Mouse (Mus musculus): ENCODE results near the gene H2-DMa. TPM values are rescaled to one million over a fixed set of nuclear protein-coding genes. Genes with fewer than 3 reads are reported as not detected.
A peak's percentile ranks its signal among the peaks of the same experiment; 100 is the strongest.

H2-DMa gene
- polyA plus RNA-seq, 1 experiment from 2014 or later, result 15.2 TPM

DNA sequence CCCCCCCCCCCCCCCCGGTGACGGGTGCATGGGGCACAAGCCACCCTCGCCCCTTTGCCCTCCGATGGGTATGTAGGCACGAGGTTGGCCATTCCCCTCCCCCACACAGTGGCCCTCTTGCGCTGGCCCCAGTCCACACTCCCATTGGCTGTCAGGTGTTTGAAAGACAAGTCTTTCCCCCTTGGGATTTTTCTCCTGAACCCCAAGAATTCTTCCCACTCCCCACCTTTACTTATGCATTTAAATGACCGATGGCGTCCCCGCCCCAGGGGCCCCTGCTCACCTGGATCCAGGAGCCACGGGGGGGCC lies 2.5 kb downstream of the H2-DMa start:
- peak overlapping the region; percentile 80 for H3K4me2 ChIP-seq (replicated peaks; ENCODE audit: low read depth)
- TF ChIP-seq CTCF (IDR thresholded peaks at IDR 0.05; ENCODE audit: low read depth), result no peak
- H3K9me3 ChIP-seq (ENCODE audit: control insufficient read depth), result no peaks in the 10 kb centered on the region
- H3K4me1 ChIP-seq (replicated peaks; ENCODE audit: control insufficient read depth, insufficient read depth, low read length), result no peaks in the 10 kb centered on the region
- peak; percentile 24; the same call in 1 of the 2 replicates for ATAC-seq
- H3K27ac ChIP-seq (ENCODE audit: low read depth, low read length), result peak overlapping the region; percentile 100
- peak overlapping the region; percentile 92 for H3K9ac ChIP-seq (ENCODE audit: low read depth, low read length)
- no peaks in the 10 kb centered on the region for H3K27me3 ChIP-seq (replicated peaks; ENCODE audit: control insufficient read depth, insufficient read depth, low read length)
- H3K4me3 ChIP-seq (ENCODE audit: low read depth, low read length), result peak overlapping the region; percentile 98
- peaks cover 12% of the 10 kb centered on the region; the same call in 1 of the 2 replicates for H3K36me3 ChIP-seq (ENCODE audit: control insufficient read depth, insufficient read depth)
- WGBS, result 5% methylated on average over 8 of the region's 10 CpGs

- Histone ChIP-seq H3K36me3 (ENCODE audit: control insufficient read depth, insufficient read depth) (peaks cover 8% of the 10 kb centered on the region; the same call in 1 of the 2 replicates), H3K4me3 (ENCODE audit: low read depth, low read length) (peak within 1 kb of the TSS; percentile 98), H3K4me1 (replicated peaks; ENCODE audit: control insufficient read depth, insufficient read depth, low read length) (no peaks in the 10 kb centered on the region), H3K27me3 (replicated peaks; ENCODE audit: control insufficient read depth, insufficient read depth, low read length) (no peaks in the 10 kb centered on the region), H3K4me2 (replicated peaks; ENCODE audit: low read depth) (peak within 1 kb of the TSS; percentile 80), H3K9me3 (ENCODE audit: control insufficient read depth) (no peaks in the 10 kb centered on the region), H3K9ac (ENCODE audit: low read depth, low read length) (peak within 1 kb of the TSS; percentile 92), H3K27ac (ENCODE audit: low read depth, low read length) (peak within 1 kb of the TSS; percentile 100)
- WGBS, result under 1% methylated on average over 72 of the region's 75 CpGs
- peak; percentile 43 for ATAC-seq
- no peak for TF ChIP-seq CTCF (IDR thresholded peaks at IDR 0.05; ENCODE audit: low read depth)
These were observed 3.0 kb downstream of the H2-DMa start, which contains the start of gene Brd2 for GRCm38 (mm10) chr17:34122188-34122984. Gene Brd2, minus strand, starts transcription at chr17:34122634.

- H3K27ac ChIP-seq (ENCODE audit: low read depth, low read length), result peak overlapping the region; percentile 100
- peaks cover 6% of the 10 kb centered on the region for H3K4me1 ChIP-seq (replicated peaks; ENCODE audit: control insufficient read depth, insufficient read depth, low read length)
- no peak for TF ChIP-seq CTCF (IDR thresholded peaks at IDR 0.05; ENCODE audit: low read depth)
- no peaks in the 10 kb centered on the region for H3K27me3 ChIP-seq (replicated peaks; ENCODE audit: control insufficient read depth, insufficient read depth, low read length)
- under 1% methylated on average over 7 of the region's 7 CpGs for WGBS
- peak overlapping the region; percentile 80 for H3K4me2 ChIP-seq (replicated peaks; ENCODE audit: low read depth)
- H3K4me3 ChIP-seq (ENCODE audit: low read depth, low read length), result peak overlapping the region; percentile 98
- H3K36me3 ChIP-seq (ENCODE audit: control insufficient read depth, insufficient read depth), result peaks cover 8% of the 10 kb centered on the region; the same call in 1 of the 2 replicates
- no peak for ATAC-seq
- peak overlapping the region; percentile 92 for H3K9ac ChIP-seq (ENCODE audit: low read depth, low read length)
- H3K9me3 ChIP-seq (ENCODE audit: control insufficient read depth), result no peaks in the 10 kb centered on the region
These were observed 3.8 kb downstream of the H2-DMa start for GRCm38 (mm10) chr17:34123111-34123510.

DNA sequence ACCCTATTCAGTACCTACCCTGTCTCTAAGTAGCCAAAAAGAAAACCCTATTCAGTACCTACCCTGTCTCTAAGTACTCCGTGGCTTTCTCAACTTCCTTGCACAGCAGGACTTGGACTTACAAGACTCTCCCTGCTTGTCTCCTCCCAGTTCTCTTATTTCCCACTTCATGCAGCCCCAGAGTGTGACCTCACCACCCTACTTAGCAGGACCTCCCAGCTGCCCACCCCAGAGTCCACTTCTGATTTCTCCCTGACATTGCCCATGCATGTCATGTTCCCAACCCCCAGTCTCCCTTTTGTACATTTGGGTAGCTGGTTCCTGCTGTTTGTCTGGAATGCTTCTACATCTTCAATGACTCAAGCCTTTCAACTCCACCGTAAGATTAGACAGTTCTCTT lies 4.2 kb downstream of the H2-DMa start:
- ATAC-seq, result no peak
- 0% methylated on average over 2 of the region's 2 CpGs for WGBS
- TF ChIP-seq CTCF (IDR thresholded peaks at IDR 0.05; ENCODE audit: low read depth), result no peak

GRCm38 (mm10) chr17:34124649-34125048 lies 5.3 kb downstream of the H2-DMa start:
- no peak for TF ChIP-seq CTCF (IDR thresholded peaks at IDR 0.05; ENCODE audit: low read depth)
- Histone ChIP-seq H3K27ac (ENCODE audit: low read depth, low read length) (no peak overlapping the region), H3K9me3 (ENCODE audit: control insufficient read depth) (no peaks in the 10 kb centered on the region), H3K27me3 (replicated peaks; ENCODE audit: control insufficient read depth, insufficient read depth, low read length) (no peaks in the 10 kb centered on the region), H3K36me3 (ENCODE audit: control insufficient read depth, insufficient read depth) (no peaks in the 10 kb centered on the region), H3K9ac (ENCODE audit: low read depth, low read length) (no peak overlapping the region), H3K4me2 (replicated peaks; ENCODE audit: low read depth) (peak overlapping the region; percentile 30; the same call in 1 of the 2 replicates), H3K4me3 (ENCODE audit: low read depth, low read length) (no peak overlapping the region), H3K4me1 (replicated peaks; ENCODE audit: control insufficient read depth, insufficient read depth, low read length) (peaks cover 6% of the 10 kb centered on the region)
- 54% methylated on average over 6 of the region's 6 CpGs for WGBS
- ATAC-seq, result no peak

More for the DNA sequence above, 4.2 kb downstream of the H2-DMa start:
- peak overlapping the region; percentile 100 for H3K27ac ChIP-seq (ENCODE audit: low read depth, low read length)
- no peaks in the 10 kb centered on the region for H3K27me3 ChIP-seq (replicated peaks; ENCODE audit: control insufficient read depth, insufficient read depth, low read length)
- peak overlapping the region; percentile 98 for H3K4me3 ChIP-seq (ENCODE audit: low read depth, low read length)
- H3K4me2 ChIP-seq (replicated peaks; ENCODE audit: low read depth), result peak overlapping the region; percentile 80
- peaks cover 4% of the 10 kb centered on the region; the same call in 1 of the 2 replicates for H3K36me3 ChIP-seq (ENCODE audit: control insufficient read depth, insufficient read depth)
- no peaks in the 10 kb centered on the region for H3K9me3 ChIP-seq (ENCODE audit: control insufficient read depth)
- peak overlapping the region; percentile 92 for H3K9ac ChIP-seq (ENCODE audit: low read depth, low read length)
- peaks cover 6% of the 10 kb centered on the region for H3K4me1 ChIP-seq (replicated peaks; ENCODE audit: control insufficient read depth, insufficient read depth, low read length)

DNA sequence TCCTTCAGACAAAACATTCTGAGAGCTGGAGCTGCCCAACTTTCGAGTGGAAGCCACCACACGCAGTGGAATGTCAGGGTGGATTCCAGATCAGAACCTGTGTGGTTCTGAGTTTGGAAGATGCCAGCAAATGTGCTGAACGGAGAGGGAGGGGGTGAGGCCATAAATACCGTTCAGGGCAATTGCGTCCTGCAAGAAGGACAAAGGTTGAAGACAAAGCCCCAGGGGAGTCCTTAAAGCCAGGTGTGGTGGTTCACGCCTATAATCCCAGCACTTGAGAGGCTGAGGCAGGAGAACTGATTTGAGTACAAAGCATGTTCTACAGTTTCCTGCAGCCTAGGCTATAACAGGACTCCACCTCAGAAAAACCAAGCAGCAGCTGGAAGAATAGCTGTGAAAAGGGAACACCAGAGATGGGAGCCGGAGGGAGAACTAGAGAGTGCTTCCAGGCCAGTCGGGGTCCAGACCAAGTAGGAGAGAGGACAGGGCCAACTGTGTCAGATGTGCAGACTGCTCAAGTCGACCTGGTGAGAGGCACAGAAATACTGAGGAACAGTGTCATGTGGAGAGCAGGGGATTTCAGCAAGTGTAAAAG lies 7.6 kb downstream of the H2-DMa start:
- peaks cover 6% of the 10 kb centered on the region for H3K4me1 ChIP-seq (replicated peaks; ENCODE audit: control insufficient read depth, insufficient read depth, low read length)
- H3K36me3 ChIP-seq (ENCODE audit: control insufficient read depth, insufficient read depth), result no peaks in the 10 kb centered on the region
- ATAC-seq, result no peak
- no peaks in the 10 kb centered on the region for H3K9me3 ChIP-seq (ENCODE audit: control insufficient read depth)
- no peaks in the 10 kb centered on the region for H3K27me3 ChIP-seq (replicated peaks; ENCODE audit: control insufficient read depth, insufficient read depth, low read length)
- H3K27ac ChIP-seq (ENCODE audit: low read depth, low read length), result peak overlapping the region; percentile 1; the same call in 1 of the 2 replicates
- no peak for TF ChIP-seq CTCF (IDR thresholded peaks at IDR 0.05; ENCODE audit: low read depth)
- no peak overlapping the region for H3K4me3 ChIP-seq (ENCODE audit: low read depth, low read length)
- H3K4me2 ChIP-seq (replicated peaks; ENCODE audit: low read depth), result peak overlapping the region; percentile 49
- WGBS, result 32% methylated on average over 9 of the region's 9 CpGs
- H3K9ac ChIP-seq (ENCODE audit: low read depth, low read length), result no peak overlapping the region
